Mouse (Mus musculus) hindbrain, embryonic 10.5 days (tissue): Measurements from ENCODE around the gene Ahsa2. TPM values are rescaled to one million over a fixed set of nuclear protein-coding genes. Genes with fewer than 3 reads are reported as not detected.
A peak's percentile ranks its signal among the peaks of the same experiment; 100 is the strongest.
"Not testable (repeated sequence)": the region's sequence is repeated elsewhere in the genome, so short reads cannot be mapped to it uniquely, and the experiment has no call there.

Experiments
- DNase-seq: peaks from one replicate; pipeline ENCODE4 v3.0.0-alpha.2; 2017; ENCODE audit warnings: low spot score
- H3K27ac ChIP-seq: fragments of 300-500 bp; sonication (generic); 2 replicates; pipeline ENCODE4 v1.5.1; 2016; ENCODE audit warnings: mild to moderate bottlenecking, moderate library complexity
- H3K27me3 ChIP-seq: fragments of 300-500 bp; sonication (generic); 2 replicates; pipeline ENCODE4 v1.6.1; 2016; ENCODE audit warnings: mild to moderate bottlenecking; ENCODE audit not compliant: poor library complexity, insufficient read depth, severe bottlenecking
- H3K36me3 ChIP-seq: fragments of 300-500 bp; sonication (generic); 2 replicates; pipeline ENCODE4 v1.6.1; 2016; ENCODE audit warnings: mild to moderate bottlenecking, moderate library complexity
- H3K4me1 ChIP-seq: fragments of 300-500 bp; sonication (generic); replicated peaks from 2 replicates; pipeline ENCODE4 v1.6.1; 2016; ENCODE audit warnings: mild to moderate bottlenecking
- H3K4me3 ChIP-seq: fragments of 300-500 bp; sonication (generic); 2 replicates; pipeline ENCODE4 v1.5.1; 2016; ENCODE audit warnings: mild to moderate bottlenecking, moderate library complexity
- H3K9me3 ChIP-seq: fragments of 300-500 bp; sonication (generic); 2 replicates; pipeline ENCODE4 v1.6.1; 2016; ENCODE audit warnings: mild to moderate bottlenecking, moderate library complexity
- WGBS: fragments of 180-500 bp; shearing (Covaris S2); methylation state at CpG from one replicate; pipeline ENCODE4 v1.1.7; 2016; 5-methylcytosine and 5-hydroxymethylcytosine counted together
- polyA plus RNA-seq: library from polyadenylated mRNA; unstranded; fragments of >200 nt; fragmentation: Nextera tagmentation; extraction: Ambion mirVana; gene quantifications from 2 replicates; pipeline ENCODE4 v1.2.1, GENCODE M21; 2016

The Ahsa2 gene
- polyA plus RNA-seq, result 114 and 131 TPM in 2 replicates

GRCm38 (mm10) chr11:23497718-23498509, at the start of gene Ahsa2:
TSS of gene Ahsa2 (minus strand) at chr11:23498030.
- Histone ChIP-seq H3K9me3 (no peaks in the 10 kb centered on the region), H3K4me1 (peaks cover 27% of the 10 kb centered on the region), H3K36me3 (peaks cover 35% of the 10 kb centered on the region), H3K27me3 (no peaks in the 10 kb centered on the region), H3K4me3 (peak within 1 kb of the TSS; percentile 84), H3K27ac (peak within 1 kb of the TSS; percentile 99)
- WGBS, result under 1% methylated on average over 66 of the region's 66 CpGs
- DNase-seq, result peak; percentile 99

GRCm38 (mm10) chr11:23537446-23537845, 39.6 kb upstream of the Ahsa2 start:
- Histone ChIP-seq H3K27me3 (no peaks in the 10 kb centered on the region), H3K27ac (no peak overlapping the region), H3K4me1 (no peaks in the 10 kb centered on the region), H3K4me3 (no peak overlapping the region), H3K36me3 (no peaks in the 10 kb centered on the region), H3K9me3 (no peaks in the 10 kb centered on the region)
- DNase-seq, result no peak
- WGBS, result 87% methylated on average over 2 of the region's 2 CpGs

GRCm38 (mm10) chr11:23520473-23521205, 22.8 kb upstream of the Ahsa2 start, which contains the start of gene 1700093K21Rik:
TSS of gene 1700093K21Rik (minus strand) at chr11:23521155.
- 35% methylated on average over 5 of the region's 5 CpGs for WGBS
- DNase-seq, result no peak
- Histone ChIP-seq H3K36me3 (no peaks in the 10 kb centered on the region), H3K4me1 (peaks cover 6% of the 10 kb centered on the region), H3K9me3 (no peaks in the 10 kb centered on the region), H3K27me3 (no peaks in the 10 kb centered on the region), H3K27ac (0 out of 2 replicates have a peak within 1 kb of the TSS, but pooled peaks have one; percentile 25), H3K4me3 (no peak within 1 kb of the TSS)

- Histone ChIP-seq H3K27ac (no peak overlapping the region), H3K9me3 (no peaks in the 10 kb centered on the region), H3K27me3 (no peaks in the 10 kb centered on the region), H3K4me1 (peaks cover 6% of the 10 kb centered on the region), H3K36me3 (no peaks in the 10 kb centered on the region), H3K4me3 (no peak overlapping the region)
- no peak for DNase-seq
- WGBS, result 75% methylated on average over 3 of the region's 3 CpGs
These were observed 21.2 kb upstream of the Ahsa2 start for GRCm38 (mm10) chr11:23518981-23519380.

- Histone ChIP-seq H3K4me1 (peaks cover 12% of the 10 kb centered on the region), H3K27me3 (no peaks in the 10 kb centered on the region), H3K9me3 (no peaks in the 10 kb centered on the region), H3K4me3 (no peak overlapping the region), H3K36me3 (no peaks in the 10 kb centered on the region), H3K27ac (no peak overlapping the region)
- no peak for DNase-seq
- WGBS, result 80% methylated on average over 2 of the region's 2 CpGs
These were observed 17.5 kb upstream of the Ahsa2 start for GRCm38 (mm10) chr11:23515315-23515714.

GRCm38 (mm10) chr11:23514785-23515184, 17.0 kb upstream of the Ahsa2 start:
- not testable (repeated sequence) for H3K9me3 ChIP-seq, H3K4me3 ChIP-seq, H3K27ac ChIP-seq, H3K36me3 ChIP-seq, H3K27me3 ChIP-seq, DNase-seq
- WGBS, result 69% methylated on average over 4 of the region's 4 CpGs
- peaks cover 12% of the 10 kb centered on the region for H3K4me1 ChIP-seq

- not testable (repeated sequence) for H3K9me3 ChIP-seq, H3K27me3 ChIP-seq, H3K4me1 ChIP-seq, DNase-seq, H3K36me3 ChIP-seq, H3K4me3 ChIP-seq, H3K27ac ChIP-seq
- WGBS, result 88% methylated on average over 5 of the region's 5 CpGs
These were observed 7.0 kb upstream of the Ahsa2 start for GRCm38 (mm10) chr11:23504801-23505200.

- peak overlapping the region; percentile 99 for H3K27ac ChIP-seq
- WGBS, result 73% methylated on average over 5 of the region's 5 CpGs
- H3K27me3 ChIP-seq, result no peaks in the 10 kb centered on the region
- peaks cover 27% of the 10 kb centered on the region for H3K4me1 ChIP-seq
- no peak for DNase-seq
- peaks cover 28% of the 10 kb centered on the region for H3K36me3 ChIP-seq
- H3K4me3 ChIP-seq, result peak overlapping the region; percentile 84
- no peaks in the 10 kb centered on the region for H3K9me3 ChIP-seq
These were observed 779 bp upstream of the Ahsa2 start for GRCm38 (mm10) chr11:23498609-23499008.

GRCm38 (mm10) chr11:23497335-23497717, 504 bp downstream of the Ahsa2 start:
- H3K27me3 ChIP-seq, result no peaks in the 10 kb centered on the region
- peaks cover 41% of the 10 kb centered on the region for H3K36me3 ChIP-seq
- WGBS, result 0% methylated on average over 22 of the region's 22 CpGs
- H3K4me3 ChIP-seq, result peak overlapping the region; percentile 84
- peak overlapping the region; percentile 99 for H3K27ac ChIP-seq
- peaks cover 27% of the 10 kb centered on the region for H3K4me1 ChIP-seq
- DNase-seq, result peak; percentile 82
- no peaks in the 10 kb centered on the region for H3K9me3 ChIP-seq

GRCm38 (mm10) chr11:23496661-23497060, 1.2 kb downstream of the Ahsa2 start:
- Histone ChIP-seq H3K36me3 (peaks cover 48% of the 10 kb centered on the region), H3K4me1 (peaks cover 27% of the 10 kb centered on the region), H3K27me3 (no peaks in the 10 kb centered on the region), H3K4me3 (peak overlapping the region; percentile 84), H3K9me3 (no peaks in the 10 kb centered on the region), H3K27ac (peak overlapping the region; percentile 99)
- DNase-seq, result no peak
- 62% methylated on average over 6 of the region's 6 CpGs for WGBS

GRCm38 (mm10) chr11:23495231-23495630, 2.6 kb downstream of the Ahsa2 start:
- H3K27ac ChIP-seq, result no peak overlapping the region
- H3K27me3 ChIP-seq, result no peaks in the 10 kb centered on the region
- WGBS, result 92% methylated on average over 6 of the region's 6 CpGs
- no peak for DNase-seq
- peaks cover 27% of the 10 kb centered on the region for H3K4me1 ChIP-seq
- no peaks in the 10 kb centered on the region for H3K9me3 ChIP-seq
- peaks cover 62% of the 10 kb centered on the region for H3K36me3 ChIP-seq
- H3K4me3 ChIP-seq, result no peak overlapping the region

- H3K36me3 ChIP-seq, result peaks cover 92% of the 10 kb centered on the region
- H3K27ac ChIP-seq, result no peak overlapping the region
- H3K9me3 ChIP-seq, result no peaks in the 10 kb centered on the region
- WGBS, result 87% methylated on average over 4 of the region's 4 CpGs
- no peaks in the 10 kb centered on the region for H3K27me3 ChIP-seq
- DNase-seq, result no peak
- H3K4me3 ChIP-seq, result no peak overlapping the region
- peaks cover 21% of the 10 kb centered on the region for H3K4me1 ChIP-seq
These were observed 5.6 kb downstream of the Ahsa2 start for GRCm38 (mm10) chr11:23492048-23492790.
